Mouse (Mus musculus): ENCODE measurements around the gene Mrgprx1. TPM values are rescaled to one million over a fixed set of nuclear protein-coding genes. Genes with fewer than 3 reads are reported as not detected.

The Mrgprx1 gene
- not detected for polyA plus RNA-seq (2017; shearing (Covaris generic))

GRCm38 (mm10) chr7:48027497-48027896 lies at the start of gene Mrgprx1:
TSS of gene Mrgprx1 (minus strand) at chr7:48027597.

GRCm38 (mm10) chr7:47981995-47982394 lies 45.4 kb downstream of the Mrgprx1 start, which contains the start of gene Mrgpra4:
TSS of gene Mrgpra4 (minus strand) at chr7:47982095.

Other genes with a start within 250 kb of the Mrgprx1 start
- gene Mrgpra4, start 45.5 kb downstream of the Mrgprx1 start, polyA plus RNA-seq (2017; shearing (Covaris generic)), result not detected
- not detected for gene Mrgprb5, start 141.4 kb upstream of the Mrgprx1 start, polyA plus RNA-seq (2017; shearing (Covaris generic))
- gene Mrgprb4, start 171.7 kb upstream of the Mrgprx1 start, polyA plus RNA-seq (2017; shearing (Covaris generic)), result not detected